Mouse (Mus musculus) layer of hippocampus, postnatal 36 days (tissue): ENCODE data around the gene T2. TPM values are rescaled to one million over a fixed set of nuclear protein-coding genes. Genes with fewer than 3 reads are reported as not detected.

Experiments
- total RNA-seq, 2 experiments: library from RNA; stranded (reverse); gene quantifications; 2 replicates each; pipeline ENCODE4 v1.2.3; 2021

Gene T2
- total RNA-seq, 2 experiments from 2014 or later, result 0.27 to 0.73 TPM

Other genes starting within 250 kb of the T2 start
- gene Gm49673, start 208.2 kb upstream of the T2 start, total RNA-seq, result under 1 TPM in 1 of 2 experiments, not detected in 1; 0.15 TPM
- gene Rnaset2a, start 207.9 kb upstream of the T2 start, total RNA-seq, result 1 to 10 TPM; 5.3 to 7.2 TPM
- 10 to 100 TPM; 13.9 to 14.0 TPM for gene Fgfr1op, start 190.5 kb upstream of the T2 start, total RNA-seq
- not detected for gene Ccr6, start 119.9 kb upstream of the T2 start, total RNA-seq
- 100 to 1,000 TPM; 142 to 146 TPM for gene Mpc1, start 73.1 kb upstream of the T2 start, total RNA-seq
- gene Sft2d1, start 44.9 kb upstream of the T2 start, total RNA-seq, result 10 to 100 TPM; 62.9 to 65.1 TPM
- gene Prr18, start 18.5 kb upstream of the T2 start, total RNA-seq, result 10 to 100 TPM; 19.2 to 23.7 TPM
- not detected for gene T, start 78.4 kb downstream of the T2 start, total RNA-seq
- 10 to 100 TPM; 61.6 to 68.7 TPM for gene Pde10a, start 169.4 kb downstream of the T2 start, total RNA-seq
- gene Gm17087, start 211.0 kb downstream of the T2 start, total RNA-seq, result not detected